Mouse (Mus musculus) layer of hippocampus, adult 9-11 months (tissue): ENCODE data around the gene Zfp804a.

ENCODE experiments used
- DNase-seq: peaks from one replicate; pipeline ENCODE4 v3.0.0; 2022

Gene Zfp804a

GRCm38 (mm10) chr2:82282591-82283269 is 229.7 kb downstream of the Zfp804a start:
- DNase-seq = no peak

GRCm38 (mm10) chr2:82294932-82295493 is 242.0 kb downstream of the Zfp804a start:
- no peak for DNase-seq
